Mouse (Mus musculus) midbrain, embryonic 11.5 days (tissue): ENCODE measurements at regions not wholly inside any gene's neighbourhood (a gene's known extent, or its start where the extent isn't known, plus 50 kb on each side); places are given as distances from the start of the nearest gene placed in this dataset.

Experiments used
- ATAC-seq: fragments of 200-750 bp; cut with Nextera tagmentation; 2 replicates; pipeline ENCODE4 v1.8.0; 2017; ENCODE audit warnings: moderate TSS enrichment, moderate library complexity; ENCODE audit not compliant: low FRiP score
- DNase-seq: peaks from one replicate; pipeline ENCODE4 v3.0.0; 2015; ENCODE audit warnings: low spot score; ENCODE audit errors: missing footprints
- H3K27ac ChIP-seq: fragments of 300-500 bp; sonication (generic); 2 replicates; pipeline ENCODE4 v1.5.1; 2014; ENCODE audit warnings: low read depth, low read length
- H3K27me3 ChIP-seq: fragments of 300-500 bp; sonication (generic); 2 replicates; pipeline ENCODE4 v1.6.1; 2014; ENCODE audit warnings: mild to moderate bottlenecking, low read length, moderate library complexity, mixed read lengths; ENCODE audit not compliant: control insufficient read depth, insufficient read depth
- H3K36me3 ChIP-seq: fragments of 300-500 bp; sonication (generic); 2 replicates; pipeline ENCODE4 v1.6.1; 2014; ENCODE audit warnings: mild to moderate bottlenecking, low read length, moderate library complexity, mixed read lengths; ENCODE audit not compliant: control insufficient read depth, insufficient read depth
- H3K4me1 ChIP-seq: fragments of 300-500 bp; sonication (generic); 2 replicates; pipeline ENCODE4 v1.6.1; 2014; ENCODE audit warnings: low read length; ENCODE audit not compliant: control insufficient read depth, insufficient read depth
- H3K4me2 ChIP-seq: fragments of 300-500 bp; sonication (generic); 2 replicates; pipeline ENCODE4 v1.6.1; 2014; ENCODE audit warnings: mild to moderate bottlenecking, moderate library complexity
- H3K4me3 ChIP-seq: fragments of 300-500 bp; sonication (generic); 2 replicates; pipeline ENCODE4 v1.5.1; 2014; ENCODE audit warnings: low read depth, low read length
- H3K9ac ChIP-seq: fragments of 300-500 bp; sonication (generic); 2 replicates; pipeline ENCODE4 v1.6.1; 2014; ENCODE audit warnings: low read length
- H3K9me3 ChIP-seq: fragments of 300-500 bp; sonication (generic); 2 replicates; pipeline ENCODE4 v1.6.1; 2016; ENCODE audit warnings: low read length; ENCODE audit not compliant: control insufficient read depth
- WGBS: fragments of 180-500 bp; shearing (Covaris S2); extraction: QIAGEN DNeasy Blood & Tissue Kit; methylation state at CpG from one replicate; pipeline ENCODE4 v1.1.7; 2014; 5-methylcytosine and 5-hydroxymethylcytosine counted together

DNA sequence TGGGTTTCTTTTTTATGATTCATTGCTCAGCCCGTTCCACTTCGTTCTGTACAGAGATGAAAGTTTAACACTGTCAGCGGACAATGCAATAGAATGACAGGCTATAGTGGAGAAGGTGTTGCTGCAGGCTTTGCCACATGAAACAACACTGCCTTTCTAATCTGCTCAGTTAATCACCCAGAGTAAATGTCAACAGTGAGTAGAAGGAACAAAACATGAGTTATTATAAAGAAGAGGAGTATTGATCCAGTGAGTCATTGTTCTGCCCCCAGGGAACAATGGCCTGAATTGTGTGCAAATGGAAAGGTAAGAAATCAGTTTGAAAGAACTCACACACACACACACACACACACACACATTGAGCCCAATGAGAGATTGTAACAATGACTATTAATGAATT is 118.2 kb downstream of the Qrsl1 start:
- no peak overlapping the region for H3K4me3 ChIP-seq
- 87% methylated on average over 3 of the region's 3 CpGs for WGBS

DNA sequence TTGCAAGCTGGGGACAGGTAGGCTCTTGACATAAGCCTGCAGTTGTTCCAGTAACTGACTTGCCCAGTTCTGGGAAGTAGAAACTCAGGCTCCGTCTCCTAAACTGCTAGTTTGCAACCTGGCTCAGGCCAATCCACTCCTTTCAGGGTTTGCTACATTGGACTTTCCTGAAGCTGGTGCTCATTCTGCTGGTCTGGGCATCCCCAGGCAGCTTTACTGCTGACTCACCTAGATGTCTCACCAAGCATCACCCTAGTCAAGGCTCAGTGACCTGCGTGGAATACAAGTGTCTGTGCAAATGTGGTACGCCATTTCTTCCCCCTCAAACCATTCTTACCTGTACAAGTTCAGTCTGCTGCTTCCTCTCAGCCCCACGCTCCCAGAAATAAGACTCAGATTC is 110.8 kb downstream of the Qrsl1 start:
- no peak overlapping the region for H3K9ac ChIP-seq
- no peaks in the 10 kb centered on the region for H3K9me3 ChIP-seq
- ATAC-seq: no peak
- DNase-seq: no peak
- no peak overlapping the region for H3K4me2 ChIP-seq
- no peak overlapping the region for H3K4me3 ChIP-seq
- WGBS: 91% methylated on average over 4 of the region's 4 CpGs
- no peaks in the 10 kb centered on the region for H3K27me3 ChIP-seq
- no peaks in the 10 kb centered on the region for H3K4me1 ChIP-seq
- no peaks in the 10 kb centered on the region for H3K36me3 ChIP-seq
- H3K27ac ChIP-seq: no peak overlapping the region

More for the DNA sequence above, 118.2 kb downstream of the Qrsl1 start:
- no peak for ATAC-seq
- Histone ChIP-seq H3K27me3 (no peaks in the 10 kb centered on the region), H3K4me1 (no peaks in the 10 kb centered on the region), H3K9me3 (no peaks in the 10 kb centered on the region), H3K9ac (no peak overlapping the region), H3K36me3 (no peaks in the 10 kb centered on the region), H3K4me2 (no peak overlapping the region), H3K27ac (no peak overlapping the region)
- DNase-seq: no peak

DNA sequence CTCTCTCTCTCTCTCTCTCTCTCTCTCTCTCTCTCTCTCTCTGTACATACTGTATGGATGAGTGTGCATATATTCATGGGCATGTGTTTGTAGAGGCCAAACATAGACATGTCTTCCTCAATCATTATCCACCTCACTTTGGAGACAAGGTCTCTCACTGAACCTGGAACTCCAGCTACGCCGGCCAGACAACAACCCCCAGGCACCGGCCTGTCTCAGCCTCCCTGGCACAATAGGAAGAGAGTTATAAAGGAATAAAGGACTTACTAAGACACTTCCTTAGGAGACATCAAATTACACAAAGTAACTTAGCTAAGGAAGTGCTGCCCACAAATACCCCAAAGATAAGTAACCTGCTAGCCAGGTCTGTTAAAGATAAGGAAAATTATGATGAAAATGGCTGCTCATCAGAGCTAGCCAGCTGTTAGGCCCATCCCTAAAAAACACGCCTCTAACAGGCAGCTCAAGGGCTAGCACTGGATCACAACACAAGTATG is 110.0 kb downstream of the Qrsl1 start:
- Histone ChIP-seq H3K36me3 (no peaks in the 10 kb centered on the region), H3K4me1 (no peaks in the 10 kb centered on the region), H3K27ac (no peak overlapping the region), H3K4me3 (no peak overlapping the region), H3K27me3 (no peaks in the 10 kb centered on the region), H3K9me3 (no peaks in the 10 kb centered on the region), H3K4me2 (no peak overlapping the region), H3K9ac (no peak overlapping the region)
- WGBS: 90% methylated on average over 4 of the region's 4 CpGs
- ATAC-seq (no peak), DNase-seq (no peak)

DNA sequence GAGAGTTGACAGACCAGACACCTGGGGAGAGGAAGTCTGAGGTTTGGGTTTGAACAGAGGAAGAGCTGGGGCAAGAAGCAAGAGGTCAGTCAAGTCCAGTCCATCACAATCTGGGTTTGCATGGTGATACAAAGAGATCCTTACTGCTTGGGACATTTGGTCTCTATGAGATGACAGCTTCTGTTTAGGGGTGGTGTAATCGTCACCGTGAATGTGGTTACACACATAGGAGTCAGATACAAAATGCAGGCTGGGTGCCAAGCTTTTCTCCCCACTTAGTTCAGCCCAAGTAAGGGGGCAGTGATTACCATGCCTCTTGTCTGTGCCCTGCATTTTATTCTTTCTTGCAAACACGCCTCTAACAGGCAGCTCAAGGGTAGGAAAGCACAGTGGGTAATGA is 108.9 kb downstream of the Qrsl1 start:
- Histone ChIP-seq H3K27ac (no peak overlapping the region), H3K4me3 (no peak overlapping the region), H3K9me3 (no peaks in the 10 kb centered on the region), H3K27me3 (no peaks in the 10 kb centered on the region), H3K36me3 (no peaks in the 10 kb centered on the region), H3K4me1 (no peaks in the 10 kb centered on the region), H3K9ac (no peak overlapping the region), H3K4me2 (no peak overlapping the region)
- ATAC-seq: no peak
- WGBS: 82% methylated on average over 3 of the region's 3 CpGs
- DNase-seq: no peak

DNA sequence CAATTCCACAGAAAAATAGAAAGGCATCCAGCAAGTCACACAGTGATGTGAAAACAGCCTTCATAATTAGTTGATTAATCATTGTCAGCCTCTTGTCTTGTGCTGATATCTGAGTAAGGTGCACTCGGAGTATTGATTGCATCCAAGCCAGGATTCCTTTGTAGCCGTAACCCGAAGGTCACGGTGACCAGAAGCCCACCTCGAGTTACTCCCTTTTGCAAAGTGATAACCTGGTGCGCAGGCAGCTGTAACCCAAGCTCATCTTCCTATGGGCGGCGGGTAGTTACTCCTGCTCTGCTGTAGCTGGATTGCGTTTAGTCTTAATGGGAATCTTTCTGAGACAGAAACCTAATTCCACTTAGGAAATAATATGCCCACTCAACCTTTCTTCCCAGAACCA is 107.0 kb downstream of the Qrsl1 start:
- no peak for DNase-seq
- no peak overlapping the region for H3K27ac ChIP-seq
- WGBS: 92% methylated on average over 9 of the region's 9 CpGs
- H3K4me2 ChIP-seq: no peak overlapping the region
- ATAC-seq: no peak
- no peaks in the 10 kb centered on the region for H3K4me1 ChIP-seq
- no peaks in the 10 kb centered on the region for H3K36me3 ChIP-seq
- H3K27me3 ChIP-seq: no peaks in the 10 kb centered on the region
- H3K9ac ChIP-seq: no peak overlapping the region
- no peaks in the 10 kb centered on the region for H3K9me3 ChIP-seq
- H3K4me3 ChIP-seq: no peak overlapping the region

DNA sequence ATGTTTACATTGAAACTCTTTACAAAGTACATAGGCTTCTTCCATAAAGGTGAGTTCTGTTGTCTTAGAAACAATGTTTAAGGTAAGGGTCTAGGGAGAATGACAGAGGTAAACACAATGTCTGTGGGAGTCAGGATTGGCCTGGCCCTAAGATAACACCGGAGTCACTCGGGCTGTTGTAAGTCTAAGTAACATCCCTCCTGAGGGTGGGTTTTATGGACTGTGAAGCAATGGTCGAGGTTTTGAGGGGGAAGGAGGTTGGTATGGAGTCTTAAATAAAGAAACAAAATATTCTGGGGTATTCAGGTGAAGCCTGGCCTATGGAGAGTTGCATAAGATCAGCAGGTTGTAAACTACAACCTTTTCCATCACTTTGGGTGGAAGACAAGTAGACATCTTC is 101.5 kb downstream of the Qrsl1 start:
- H3K27ac ChIP-seq: no peak overlapping the region
- H3K9me3 ChIP-seq: no peaks in the 10 kb centered on the region
- H3K27me3 ChIP-seq: no peaks in the 10 kb centered on the region
- no peak overlapping the region for H3K9ac ChIP-seq
- H3K4me1 ChIP-seq: no peaks in the 10 kb centered on the region
- DNase-seq (no peak), ATAC-seq (no peak)
- no peaks in the 10 kb centered on the region for H3K36me3 ChIP-seq
- no peak overlapping the region for H3K4me3 ChIP-seq
- H3K4me2 ChIP-seq: no peak overlapping the region
- 86% methylated on average over 3 of the region's 3 CpGs for WGBS

DNA sequence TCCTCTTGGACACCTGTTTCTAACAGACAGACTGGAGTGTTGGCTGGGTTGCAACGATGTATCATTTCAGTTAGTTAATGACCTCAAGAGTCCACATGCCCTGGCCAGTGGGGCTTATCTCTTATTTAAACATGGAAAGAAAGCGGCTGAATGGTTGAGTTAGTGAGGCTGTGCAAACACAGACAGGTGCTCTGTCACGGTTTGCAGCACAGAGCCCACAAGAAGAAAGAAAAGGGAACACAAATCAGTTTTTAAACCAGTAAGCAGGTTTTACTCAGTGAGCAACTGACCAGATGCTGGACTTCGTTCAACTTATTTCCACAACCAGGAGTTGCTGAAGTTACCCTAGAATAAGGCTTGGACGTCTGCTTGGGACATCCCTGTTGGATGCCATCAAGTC is 86.3 kb downstream of the Qrsl1 start:
- Histone ChIP-seq H3K9me3 (no peaks in the 10 kb centered on the region), H3K9ac (no peak overlapping the region), H3K27ac (no peak overlapping the region), H3K4me1 (no peaks in the 10 kb centered on the region), H3K36me3 (no peaks in the 10 kb centered on the region), H3K27me3 (no peaks in the 10 kb centered on the region), H3K4me3 (no peak overlapping the region), H3K4me2 (no peak overlapping the region)
- ATAC-seq (no peak), DNase-seq (no peak)
- WGBS: 66% methylated on average over 5 of the region's 5 CpGs

DNA sequence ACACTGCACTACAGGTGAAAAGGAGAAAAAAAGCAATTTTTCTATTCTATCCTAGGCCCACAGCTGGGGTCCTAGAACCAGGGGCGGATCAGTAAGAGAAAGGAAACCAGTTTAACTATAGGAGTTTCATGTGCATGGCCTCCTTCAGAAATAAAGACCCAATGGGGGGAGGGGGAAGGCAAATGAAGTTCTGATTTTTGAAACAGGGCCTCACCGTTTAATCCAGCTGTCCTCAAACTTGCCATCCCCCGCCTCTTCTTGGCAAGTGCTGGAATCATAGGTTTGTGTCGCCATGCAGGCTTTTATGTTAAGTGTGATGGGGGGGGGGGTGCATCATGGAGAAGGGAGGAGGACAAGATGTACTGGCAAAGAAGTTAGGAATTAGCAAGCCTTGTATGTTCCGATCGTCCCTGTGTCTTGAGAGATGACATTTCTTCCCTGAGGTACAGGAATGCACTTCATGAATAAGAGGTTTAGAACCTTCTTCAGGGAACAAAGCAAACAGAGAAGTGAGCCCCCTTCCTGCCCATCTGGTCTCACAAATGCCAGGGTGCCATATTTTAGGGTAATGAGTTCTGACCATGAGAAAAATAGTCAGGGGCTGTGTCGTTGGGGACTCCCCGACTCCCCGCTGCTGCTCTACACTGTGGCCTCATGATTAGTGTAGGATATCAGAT is 83.9 kb downstream of the Qrsl1 start:
- H3K4me2 ChIP-seq: no peak overlapping the region
- no peaks in the 10 kb centered on the region for H3K27me3 ChIP-seq
- H3K9me3 ChIP-seq: no peaks in the 10 kb centered on the region
- H3K4me3 ChIP-seq: no peak overlapping the region
- no peaks in the 10 kb centered on the region for H3K4me1 ChIP-seq
- H3K27ac ChIP-seq: no peak overlapping the region
- no peak for DNase-seq
- no peaks in the 10 kb centered on the region for H3K36me3 ChIP-seq
- WGBS: 81% methylated on average over 9 of the region's 9 CpGs
- H3K9ac ChIP-seq: no peak overlapping the region
- no peak for ATAC-seq

DNA sequence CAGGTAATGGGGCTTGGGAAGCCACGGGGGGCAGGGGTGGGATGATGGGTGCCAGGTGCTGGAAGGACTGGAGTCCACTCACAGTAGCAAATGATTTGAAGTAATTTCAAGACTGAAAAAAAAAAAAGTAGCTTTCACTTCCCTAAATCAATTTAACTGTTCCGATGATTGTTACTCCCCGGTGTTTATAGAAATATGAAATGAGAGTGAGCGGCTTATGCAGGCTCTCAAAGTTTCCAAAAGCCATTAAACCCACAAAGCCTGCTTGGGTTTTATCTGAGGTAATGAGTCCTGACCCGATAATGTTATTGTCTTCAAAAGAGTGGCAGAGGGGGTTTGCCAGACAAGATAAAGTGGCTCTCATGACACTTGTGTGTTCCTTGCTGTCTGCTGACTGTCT is 82.9 kb downstream of the Qrsl1 start:
- 88% methylated on average over 5 of the region's 5 CpGs for WGBS
- no peak for ATAC-seq
- no peaks in the 10 kb centered on the region for H3K4me1 ChIP-seq

More for the DNA sequence above, 82.9 kb downstream of the Qrsl1 start:
- Histone ChIP-seq H3K9me3 (no peaks in the 10 kb centered on the region), H3K36me3 (no peaks in the 10 kb centered on the region), H3K27me3 (no peaks in the 10 kb centered on the region), H3K4me3 (no peak overlapping the region), H3K4me2 (no peak overlapping the region), H3K27ac (no peak overlapping the region), H3K9ac (no peak overlapping the region)
- DNase-seq: no peak
